Mouse (Mus musculus): ENCODE measurements around the gene AC134908.4.

The AC134908.4 gene

GRCm38 (mm10) chr17:25795609-25796092 lies at the start of gene AC134908.4:
Gene AC134908.4 (minus strand): TSS chr17:25795659.
- DNase-seq, result peak; percentile 61

GRCm38 (mm10) chr17:25844396-25844901 lies 49.0 kb upstream of the AC134908.4 start, which contains the start of gene Rhot2:
Gene Rhot2 (minus strand): TSS chr17:25844851.
- DNase-seq, result peak; percentile 95

DNA sequence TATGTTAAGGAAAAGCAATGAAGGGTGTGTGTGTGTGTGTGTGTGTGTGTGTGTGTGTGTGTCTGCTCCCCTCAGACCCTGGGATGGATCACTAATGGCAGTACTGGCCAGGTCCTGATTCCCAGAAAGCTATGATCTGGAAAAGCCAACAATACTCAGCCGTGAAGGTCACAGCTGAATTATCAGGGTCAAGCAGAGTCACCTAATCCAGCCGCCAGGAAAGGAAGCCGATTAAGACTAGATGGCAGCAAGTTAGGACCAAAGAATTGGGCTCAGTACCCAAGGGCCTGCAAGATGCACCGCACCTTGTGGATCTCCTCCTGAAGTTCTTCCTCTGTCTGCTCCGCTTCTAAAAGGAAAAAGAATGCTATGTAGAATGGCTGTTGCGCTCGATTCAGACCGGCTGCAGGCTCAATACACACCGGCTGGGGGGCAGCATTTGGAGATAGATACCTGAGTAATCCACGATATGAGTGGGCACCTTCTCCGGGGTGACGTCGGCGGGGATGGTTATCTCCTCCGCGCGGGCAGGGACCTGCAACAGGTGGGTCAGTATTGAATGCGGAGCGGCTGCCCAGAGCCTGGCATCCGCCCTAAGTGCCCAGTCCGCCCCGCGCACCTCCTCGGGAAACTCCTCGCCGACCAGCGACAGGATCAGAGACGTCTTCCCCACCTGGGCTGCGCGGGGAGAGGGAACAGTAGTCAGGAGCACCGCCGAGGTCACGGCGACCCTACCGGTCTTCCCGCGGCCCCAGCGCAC lies 48.4 kb upstream of the AC134908.4 start:
- no peak for DNase-seq

DNA sequence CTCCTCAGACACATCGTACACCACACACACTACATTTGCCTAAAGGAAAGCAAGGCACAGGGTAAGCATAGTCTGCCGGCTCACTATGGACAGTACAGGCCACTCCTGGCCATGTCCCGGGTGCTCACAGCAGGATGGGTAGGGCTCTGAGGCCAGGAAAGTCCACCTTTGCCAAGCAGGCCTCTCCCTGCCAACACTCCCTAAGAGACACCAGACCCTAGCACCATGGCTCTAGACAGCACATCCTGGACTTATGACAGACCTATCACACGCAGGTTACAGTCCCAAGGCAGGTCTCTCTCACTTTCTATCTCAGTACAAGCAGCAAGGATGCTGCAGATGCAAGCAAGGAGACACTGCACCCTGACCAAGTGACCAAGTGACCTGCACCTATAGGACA lies 47.7 kb upstream of the AC134908.4 start:
- no peak for DNase-seq

- no peak for DNase-seq
Observed at GRCm38 (mm10) chr17:25842509-25842908, 47.0 kb upstream of the AC134908.4 start.

DNA sequence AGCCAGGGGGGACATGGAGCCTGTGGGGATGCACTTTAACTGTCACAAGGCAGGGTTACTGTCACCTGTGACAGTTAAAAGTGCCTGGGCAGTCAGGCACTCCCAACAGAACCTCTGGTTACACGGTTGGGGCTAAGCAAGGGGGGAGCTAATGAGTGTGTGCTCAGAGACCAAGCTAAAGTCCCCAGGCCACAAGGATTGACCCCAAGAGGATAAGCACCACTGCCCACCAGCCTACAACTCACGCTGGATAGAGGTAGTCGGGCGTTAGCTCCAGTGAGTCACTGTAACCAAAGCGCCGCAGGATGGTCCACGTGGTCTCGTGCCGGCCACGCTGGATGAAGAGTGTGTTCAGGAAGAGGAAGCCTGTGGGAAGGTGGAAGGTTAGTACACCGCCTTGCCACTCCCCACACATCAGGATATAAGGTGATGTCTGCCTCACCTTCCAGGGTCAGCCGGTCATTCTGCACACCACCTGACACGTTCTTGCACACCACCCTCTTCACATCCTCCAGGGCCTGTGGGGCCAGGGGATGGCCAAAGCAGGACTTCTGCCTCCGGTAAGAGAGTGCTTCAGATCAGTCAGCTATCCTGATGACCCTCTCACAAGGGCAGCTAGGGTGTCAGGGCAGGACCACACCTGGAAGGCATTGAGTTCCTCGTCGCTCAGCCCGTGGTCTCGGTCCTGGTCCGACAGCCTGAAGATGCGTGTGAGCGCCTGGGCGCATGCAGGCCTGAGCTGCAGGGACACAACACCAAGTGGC lies 45.8 kb upstream of the AC134908.4 start, which contains the start of gene Gm20683:
Gm20683 (minus strand) TSS at position 647 of the 764 bp plus-strand sequence.
- no peak for DNase-seq

DNA sequence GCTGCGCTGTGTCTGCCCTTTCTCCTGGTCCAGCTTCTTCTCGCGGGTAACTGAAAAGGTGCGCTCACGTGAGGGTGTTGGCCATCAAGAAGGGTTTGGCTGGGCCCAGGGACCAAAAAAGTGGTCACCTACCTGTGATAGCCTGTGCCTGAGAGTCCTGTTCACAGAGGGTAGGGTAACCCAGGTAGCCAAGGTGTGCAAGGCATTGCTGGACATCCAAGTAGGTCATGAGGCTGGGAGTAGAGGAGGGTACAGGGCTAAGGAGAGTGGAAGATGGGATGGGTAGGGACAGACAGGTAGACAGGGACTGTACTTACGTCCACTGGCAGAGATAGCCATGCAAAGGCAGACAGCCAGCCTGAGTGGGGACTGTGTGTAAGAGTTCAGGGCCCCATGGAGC lies 45.1 kb upstream of the AC134908.4 start:
- DNase-seq, result no peak

DNA sequence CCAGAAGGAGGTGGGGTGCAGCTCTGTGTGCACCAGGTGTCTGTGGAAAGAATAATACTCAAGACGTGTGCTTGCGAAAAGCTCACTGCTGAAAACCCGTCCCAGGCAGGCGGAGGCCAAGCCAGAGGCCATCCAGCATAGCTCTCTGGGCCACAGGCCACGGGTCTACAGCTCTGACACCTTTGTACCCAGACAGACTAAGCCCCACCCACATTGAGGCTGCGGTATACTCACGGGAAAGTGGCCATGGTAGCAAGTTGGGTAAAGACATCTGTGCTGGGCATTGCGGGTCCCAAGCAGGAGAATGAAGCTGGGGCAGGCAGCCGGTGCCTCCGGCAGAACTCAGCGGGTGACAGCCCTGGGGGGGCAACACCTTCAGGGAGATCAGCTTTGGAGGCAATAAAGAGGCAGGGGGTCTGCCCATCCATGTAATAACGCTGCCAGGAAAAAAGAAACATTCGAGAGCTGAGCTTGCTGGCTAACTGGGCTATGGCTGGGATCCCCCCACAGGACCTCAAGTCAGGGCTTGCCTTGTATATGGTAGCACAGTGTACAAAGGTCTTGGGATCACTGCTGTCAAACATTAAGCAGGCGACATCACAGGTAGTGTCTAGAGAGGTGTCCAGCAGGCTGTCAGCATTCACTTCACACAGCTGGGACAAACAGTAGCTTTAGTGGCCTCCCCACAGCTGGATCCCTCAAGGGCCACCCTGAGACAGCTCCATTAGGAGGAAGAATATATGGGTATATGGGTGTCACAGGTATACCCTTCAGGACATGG lies 44.2 kb upstream of the AC134908.4 start:
- DNase-seq, result peak; percentile 59

DNA sequence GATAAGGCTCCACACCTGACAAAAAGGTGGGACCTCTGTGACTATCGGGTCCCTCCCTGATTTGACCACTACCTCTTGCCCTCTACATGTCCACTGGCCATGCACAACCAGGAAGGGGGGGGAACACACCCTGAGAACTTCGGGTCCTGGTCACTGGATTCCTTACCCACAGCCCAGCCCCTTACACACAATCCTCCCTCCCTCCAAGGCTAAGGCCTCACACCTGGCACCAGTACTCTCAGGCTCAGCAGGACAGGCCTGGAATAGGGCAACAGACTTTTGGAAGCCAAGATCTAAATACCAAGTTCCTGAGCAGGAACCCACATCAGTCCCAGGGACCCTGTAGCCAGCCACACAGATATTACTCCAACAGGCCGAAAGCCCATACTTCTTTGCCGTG lies 43.4 kb upstream of the AC134908.4 start:
- no peak for DNase-seq

DNA sequence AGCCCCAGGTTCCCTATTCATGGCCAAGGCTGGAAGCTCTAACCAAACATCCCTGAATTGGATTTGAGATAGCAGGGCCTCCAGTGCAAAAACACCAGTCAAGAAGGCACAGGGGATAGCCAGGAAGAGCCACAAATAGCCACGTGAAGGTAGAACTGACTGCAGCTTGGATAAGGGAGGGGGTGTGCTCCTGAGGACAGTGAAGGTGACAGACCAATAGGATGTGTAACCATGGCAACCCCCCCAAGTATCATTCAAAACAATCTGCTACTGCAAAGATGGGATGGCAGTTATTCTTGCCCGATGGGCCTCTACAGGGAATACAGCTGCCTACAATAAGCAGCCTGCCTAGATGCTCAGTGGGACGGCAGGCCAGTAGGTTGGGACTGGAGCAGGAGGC lies 42.1 kb upstream of the AC134908.4 start:
- DNase-seq, result no peak

DNA sequence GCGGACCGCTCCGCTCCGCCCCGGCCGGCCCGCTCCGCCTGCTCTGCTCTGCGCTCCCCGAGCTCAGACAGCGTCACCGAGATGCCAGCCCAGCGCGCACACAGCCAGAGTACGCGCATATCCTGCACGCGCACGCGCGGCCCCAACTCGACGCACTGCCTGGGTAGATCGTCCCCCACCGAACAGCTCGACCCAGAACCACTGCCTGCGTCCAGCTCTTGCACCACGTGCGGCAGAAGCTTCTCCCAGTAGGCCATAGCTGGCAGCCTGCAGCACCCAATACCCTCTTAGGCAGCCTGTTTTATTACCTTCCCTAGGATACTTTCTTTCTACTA lies 41.6 kb upstream of the AC134908.4 start, which contains the start of gene Rhbdl1:
Rhbdl1 (minus strand) TSS at position 220 of the 335 bp plus-strand sequence.
- peak; percentile 74 for DNase-seq

GRCm38 (mm10) chr17:25836397-25837075 lies 41.1 kb upstream of the AC134908.4 start:
- DNase-seq, result peak; percentile 61

DNA sequence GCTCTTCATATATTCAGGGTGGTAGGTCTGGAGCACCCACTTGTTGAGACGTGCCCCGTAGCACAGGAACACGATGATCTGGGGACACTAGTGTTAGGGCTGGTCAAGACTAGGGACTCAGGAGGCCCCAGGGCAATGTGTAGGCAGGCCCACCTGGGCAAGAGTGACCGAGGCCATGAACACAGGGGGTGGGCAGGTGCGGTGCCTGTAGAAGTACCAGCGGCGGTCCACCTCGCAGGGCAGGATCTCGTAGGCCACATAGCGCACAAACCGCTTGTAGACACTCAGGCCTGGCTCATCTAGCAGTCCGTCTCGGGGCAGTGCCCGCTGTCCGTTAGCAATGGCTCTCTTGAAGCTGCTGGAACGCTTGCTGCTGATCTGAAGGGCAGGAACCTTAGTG lies 40.4 kb upstream of the AC134908.4 start:
- DNase-seq, result peak; percentile 40

DNA sequence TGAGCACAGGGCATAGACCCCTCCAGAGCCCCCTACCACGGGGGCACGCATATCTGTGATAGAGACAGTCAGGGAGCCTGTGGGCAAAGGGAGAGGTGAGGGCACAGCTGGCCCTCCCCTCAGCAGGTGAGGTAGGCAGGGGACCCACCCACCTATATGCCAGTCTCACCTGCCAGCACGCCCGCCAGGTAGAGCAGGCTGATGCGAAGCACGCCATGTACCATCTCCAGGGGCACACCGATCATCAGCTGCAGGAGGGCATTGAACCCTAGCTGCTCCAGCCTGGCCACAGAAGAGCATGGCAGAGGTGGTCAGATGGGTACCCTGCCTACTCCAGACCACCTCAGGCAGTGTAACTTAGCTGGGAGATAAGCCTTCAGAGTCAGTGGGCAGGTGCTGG lies 39.8 kb upstream of the AC134908.4 start:
- DNase-seq, result no peak

DNA sequence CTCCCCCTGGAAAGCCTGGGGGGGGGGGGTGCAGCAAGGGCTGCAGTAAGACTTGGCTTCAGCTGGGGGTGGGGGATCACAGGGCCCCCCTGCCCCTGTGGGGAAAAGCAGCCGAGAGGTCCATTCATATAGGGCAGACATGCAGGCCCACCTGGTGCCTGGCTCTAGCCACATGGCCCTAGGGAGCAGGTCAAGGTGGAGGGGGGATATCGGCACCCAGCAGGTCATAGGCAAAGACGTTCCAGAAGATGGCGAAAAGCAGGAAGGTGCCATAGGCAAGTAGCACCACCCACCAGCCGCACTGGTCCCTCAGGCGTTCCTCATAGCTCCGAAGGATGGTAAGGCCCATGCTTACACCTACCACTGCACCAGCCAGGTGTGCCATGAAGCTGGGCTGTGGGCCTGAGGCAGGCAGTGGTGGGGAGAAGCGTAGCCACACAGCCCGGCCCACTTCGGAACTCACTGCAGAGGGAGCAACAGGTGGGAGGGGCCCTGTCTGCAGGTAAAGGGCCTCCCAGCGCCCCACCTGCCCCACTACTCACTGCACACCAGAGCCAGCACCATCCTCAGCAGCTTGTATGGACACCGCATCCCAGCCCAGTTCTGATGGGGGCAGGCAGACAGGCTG lies 39.2 kb upstream of the AC134908.4 start:
- no peak for DNase-seq

DNA sequence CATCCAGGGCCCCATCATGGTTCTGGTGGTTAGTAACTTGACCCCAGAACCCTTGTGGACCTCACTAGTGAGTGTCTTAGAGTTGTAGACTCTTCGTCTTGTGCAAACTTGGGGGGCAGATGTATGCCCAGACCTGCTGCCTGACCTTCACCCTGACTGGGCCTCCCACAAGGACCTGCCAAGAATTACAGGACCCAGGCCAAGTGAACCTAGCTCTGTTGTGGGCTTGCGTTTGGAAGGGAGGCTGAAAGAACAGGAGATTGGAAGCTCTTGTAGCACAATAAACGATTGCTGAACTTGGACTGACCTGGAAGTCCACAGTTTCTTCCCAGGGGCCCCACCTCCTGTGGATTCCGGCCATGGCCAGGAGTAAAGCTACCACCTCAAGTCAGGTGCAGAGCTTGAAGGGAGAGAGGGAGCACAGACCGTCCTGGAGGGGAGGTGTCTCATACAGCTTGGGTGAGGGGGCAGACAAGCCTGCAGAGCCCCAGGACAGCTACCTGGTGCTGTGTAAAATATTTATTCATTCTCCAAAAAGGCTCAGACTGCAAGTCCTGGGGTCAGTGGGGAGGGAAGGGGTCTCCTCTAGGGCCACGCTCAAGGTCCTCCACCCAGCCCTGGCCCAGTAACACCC lies 38.6 kb upstream of the AC134908.4 start:
- peak; percentile 75 for DNase-seq

DNA sequence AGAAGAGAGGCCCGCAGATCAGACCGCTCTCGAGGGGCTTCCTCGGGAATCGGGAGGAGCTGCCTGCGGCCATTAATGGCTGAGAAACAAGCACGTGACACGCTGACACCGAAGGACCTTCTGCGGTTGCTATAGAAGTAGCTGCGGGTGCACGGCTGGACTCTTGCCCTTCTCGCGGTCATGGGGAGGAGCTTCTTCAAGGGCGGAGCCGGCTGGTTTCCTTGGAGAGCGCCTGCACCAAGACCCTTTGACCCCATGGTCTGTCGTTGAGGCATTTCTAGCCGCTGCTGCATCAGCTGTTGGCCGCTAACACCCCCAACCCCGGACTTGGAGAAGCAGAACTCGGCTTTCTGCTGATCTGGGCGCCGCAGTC lies 37.8 kb upstream of the AC134908.4 start, which contains the start of gene Stub1:
Stub1 (minus strand) TSS at position 114 of the 373 bp plus-strand sequence.
- DNase-seq, result peak; percentile 97

GRCm38 (mm10) chr17:25832436-25833290 lies 37.2 kb upstream of the AC134908.4 start:
- DNase-seq, result peak; percentile 100

DNA sequence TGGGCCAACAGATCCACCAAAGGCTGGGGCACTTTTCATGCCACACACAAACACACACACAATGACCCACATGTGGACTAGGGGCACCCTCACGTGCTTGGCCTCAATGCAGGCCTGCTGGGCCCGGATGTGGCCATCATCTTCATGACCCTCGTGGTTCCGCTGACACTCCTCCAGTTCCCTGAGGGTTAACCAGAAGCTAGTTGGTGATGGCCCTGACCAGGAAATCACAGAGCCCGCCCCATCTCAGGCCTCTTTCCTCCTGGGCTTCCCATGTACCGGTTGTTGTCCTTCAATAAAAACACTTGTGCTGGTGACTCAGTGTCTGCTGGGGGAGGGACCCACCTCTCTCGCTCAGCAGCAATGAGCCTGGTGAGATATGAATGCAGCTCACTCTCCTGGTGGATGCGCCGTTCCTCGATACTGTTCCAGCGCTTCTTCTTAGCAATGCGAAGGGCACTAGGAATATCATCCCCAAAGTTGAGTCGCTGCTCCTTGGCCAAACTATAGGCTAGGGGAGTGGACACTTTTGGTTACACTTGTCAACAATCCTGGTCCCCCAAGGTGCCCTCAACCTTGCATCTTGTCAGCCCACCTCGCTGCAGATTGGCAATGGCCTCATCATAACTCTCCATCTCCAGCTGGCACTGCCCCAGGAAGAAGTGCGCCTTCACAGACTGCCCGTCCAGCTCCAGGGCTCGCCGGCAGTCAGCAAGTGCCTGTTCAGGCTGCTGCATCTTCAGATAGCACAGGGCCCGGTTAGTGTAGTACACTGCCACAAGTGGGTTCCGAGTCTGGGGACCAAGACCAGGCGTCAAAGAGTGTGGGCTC lies 36.2 kb upstream of the AC134908.4 start:
- peak; percentile 31 for DNase-seq

Data from kidney, adult 18-20 months (tissue).